Mouse (Mus musculus): Measurements from ENCODE around the gene Bricd5. TPM values are rescaled to one million over a fixed set of nuclear protein-coding genes. Genes with fewer than 3 reads are reported as not detected.
"Not testable (repeated sequence)": the region's sequence is repeated elsewhere in the genome, so short reads cannot be mapped to it uniquely, and the experiment has no call there.

Gene Bricd5
- total and polyA plus RNA-seq, 3 experiments: 0.27 to 0.33 TPM; not detected in 1

DNA sequence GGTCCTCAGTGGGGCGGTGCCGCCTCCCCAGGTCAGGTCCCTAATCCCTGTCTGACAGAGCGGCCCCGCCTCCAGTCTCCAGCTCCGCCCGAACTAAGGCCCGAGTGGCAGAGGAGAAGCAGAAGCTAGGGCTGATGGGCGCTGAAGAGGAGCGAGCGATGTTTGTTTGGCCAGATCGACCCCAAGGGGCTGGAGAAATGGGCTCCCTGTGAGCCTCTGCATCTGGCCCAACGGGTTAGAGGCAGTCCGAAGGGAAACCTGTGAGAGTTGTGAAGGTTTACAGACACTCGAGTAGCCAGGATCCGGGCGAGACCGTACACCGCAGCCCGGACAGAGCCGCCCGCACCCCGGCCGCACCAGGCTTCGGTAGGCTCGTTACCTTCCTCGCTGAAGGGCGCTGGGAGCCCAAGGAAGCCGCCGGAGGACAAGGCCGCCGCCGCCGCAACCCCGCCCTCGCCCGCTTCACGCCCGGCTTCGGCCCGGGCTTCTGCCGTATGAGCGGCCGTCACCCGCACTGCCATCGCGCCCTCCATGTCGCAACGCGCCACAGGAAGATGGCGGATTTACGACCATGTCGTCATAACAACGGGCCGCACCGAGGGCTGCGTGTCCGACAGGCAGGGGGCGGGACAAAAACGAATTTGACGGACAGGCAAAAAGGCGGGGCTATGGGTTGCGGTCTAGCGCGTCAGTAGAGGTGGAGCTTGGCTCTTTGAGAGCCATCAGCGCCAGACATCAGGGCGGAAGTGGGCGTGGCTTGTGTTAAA is 18.7 kb upstream of the Bricd5 start:
- TF ChIP-seq CTCF (IDR thresholded peaks at IDR 0.05; ENCODE audit: low read depth, low read length) (no peak), GATA2 (IDR thresholded peaks at IDR 0.05; ENCODE audit: borderline replicate concordance, low read depth, low read length) (no peak), GATA1 (IDR thresholded peaks at IDR 0.05; ENCODE audit: borderline replicate concordance, low read length) (no peak), POLR2AphosphoS5 (IDR thresholded peaks at IDR 0.05; ENCODE audit: insufficient replicate concordance, low read depth, low read length) (no peak), TAL1 (conservative IDR thresholded peaks at IDR 0.05; ENCODE audit: low read depth, low read length) (no peak)
- peak; percentile 98 for ATAC-seq (ENCODE audit: extremely low read depth, insufficient number of reproducible peaks, low FRiP score, poor library complexity, severe bottlenecking)
- H3K36me3 ChIP-seq (replicated peaks): peaks cover 40% of the 10 kb centered on the region

DNA sequence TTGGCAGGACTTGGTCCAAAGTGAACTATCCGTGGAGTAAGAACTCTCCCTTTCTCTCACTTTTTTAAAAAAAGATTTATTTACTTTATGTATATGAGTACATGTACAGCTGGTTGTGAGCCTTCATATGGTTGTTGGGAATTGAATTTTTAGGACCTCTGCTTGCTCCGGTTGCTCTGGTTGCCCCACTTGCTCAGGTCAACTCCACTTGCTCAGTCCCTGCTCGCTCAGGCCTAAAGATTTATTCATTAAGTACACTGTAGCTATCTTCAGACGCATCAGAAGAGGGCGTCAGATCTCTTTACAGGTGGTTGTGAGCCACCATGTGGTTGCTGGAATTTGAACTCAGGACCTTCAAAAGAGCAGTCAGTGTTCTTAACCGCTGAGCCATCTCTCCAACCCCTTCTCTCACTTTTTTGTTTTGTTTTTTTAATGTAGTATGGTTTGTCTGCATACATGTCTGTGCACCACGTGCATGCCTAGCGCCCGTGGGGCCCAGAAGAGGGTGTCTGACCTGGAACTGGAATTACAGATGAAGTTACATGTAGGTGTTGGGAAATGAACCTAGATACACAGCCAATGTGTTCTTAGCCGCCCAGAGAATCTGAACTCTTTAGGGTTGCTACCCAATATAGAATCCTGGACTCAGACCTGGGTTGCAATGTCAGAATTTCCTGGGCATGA is 18.0 kb upstream of the Bricd5 start:
- DNase-seq (ENCODE audit: low spot score); ATAC-seq (ENCODE audit: extremely low read depth, insufficient number of reproducible peaks, low FRiP score, poor library complexity, severe bottlenecking); H3K9me3 ChIP-seq (replicated peaks); H3K27me3 ChIP-seq (ENCODE audit: insufficient read depth, low read length): not testable (repeated sequence)
- Histone ChIP-seq H3K36me3 (replicated peaks) (peaks cover 32% of the 10 kb centered on the region), H3K4me1 (ENCODE audit: insufficient read depth, low read depth, low read length) (peaks cover 32% of the 10 kb centered on the region), H3K4me3 (ENCODE audit: low read depth, low read length) (peak overlapping the region; percentile 76; the same call in 1 of the 2 replicates)

More for the DNA sequence above, 18.7 kb upstream of the Bricd5 start:
- peak overlapping the region; percentile 76 for H3K4me3 ChIP-seq (ENCODE audit: low read depth, low read length)
- peak; percentile 92 for DNase-seq (ENCODE audit: low spot score)
- peaks cover 32% of the 10 kb centered on the region for H3K4me1 ChIP-seq (ENCODE audit: insufficient read depth, low read depth, low read length)
- no peaks in the 10 kb centered on the region for H3K9me3 ChIP-seq (replicated peaks)
- H3K27me3 ChIP-seq (ENCODE audit: insufficient read depth, low read length): no peaks in the 10 kb centered on the region

DNA sequence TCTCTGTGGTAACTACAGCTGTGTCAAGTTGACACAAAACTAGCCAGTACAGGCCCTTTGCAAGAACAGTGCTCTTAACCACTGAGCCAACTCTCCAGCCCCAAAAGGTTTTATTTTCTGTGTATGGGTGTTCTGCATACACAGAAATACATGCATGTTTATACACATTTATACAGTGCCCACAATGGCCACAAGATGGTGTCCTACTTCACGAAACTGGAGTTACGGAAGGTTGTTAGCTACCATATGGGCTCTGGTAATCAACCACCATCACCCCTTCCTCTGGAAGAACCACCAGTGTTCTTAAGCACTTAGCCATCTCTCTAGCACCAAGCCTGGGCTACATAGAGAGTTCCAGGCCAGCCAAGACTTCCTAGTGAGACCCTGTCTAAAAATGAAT is 12.1 kb upstream of the Bricd5 start:
- DNase-seq (ENCODE audit: low spot score) (no peak), ATAC-seq (ENCODE audit: extremely low read depth, insufficient number of reproducible peaks, low FRiP score, poor library complexity, severe bottlenecking) (no peak)
- Histone ChIP-seq H3K27me3 (ENCODE audit: insufficient read depth, low read length) (no peaks in the 10 kb centered on the region), H3K9me3 (replicated peaks) (no peaks in the 10 kb centered on the region), H3K36me3 (replicated peaks) (peaks cover 36% of the 10 kb centered on the region), H3K4me1 (ENCODE audit: insufficient read depth, low read depth, low read length) (peaks cover 19% of the 10 kb centered on the region), H3K4me3 (ENCODE audit: low read depth, low read length) (no peak overlapping the region)
- peak; percentile 28 for TF ChIP-seq CTCF (IDR thresholded peaks at IDR 0.05; ENCODE audit: low read depth, low read length)
- no peak for TF ChIP-seq GATA1 (IDR thresholded peaks at IDR 0.05; ENCODE audit: borderline replicate concordance, low read length)
- TF ChIP-seq POLR2AphosphoS5 (IDR thresholded peaks at IDR 0.05; ENCODE audit: insufficient replicate concordance, low read depth, low read length): no peak

DNA sequence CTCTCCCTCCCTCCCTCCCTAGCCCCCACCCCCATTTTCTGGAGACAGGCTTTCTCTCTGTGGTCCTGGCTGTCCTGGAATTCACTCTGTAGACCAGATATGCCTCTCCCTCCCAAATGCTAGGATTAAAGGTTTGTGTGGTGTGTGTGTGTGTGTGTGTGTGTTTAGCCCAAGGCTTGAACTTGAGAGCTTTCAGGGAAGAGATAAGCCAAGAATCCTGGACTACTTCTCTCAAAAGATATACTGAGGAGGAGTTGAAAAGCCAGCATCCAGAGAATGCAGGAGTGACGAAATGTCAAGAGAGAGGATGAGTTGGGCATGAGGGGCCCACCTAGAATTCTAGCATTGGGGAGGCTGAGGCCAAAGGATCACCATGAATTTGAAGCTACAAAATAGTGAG is 10.8 kb upstream of the Bricd5 start:
- Histone ChIP-seq H3K9me3 (replicated peaks) (no peaks in the 10 kb centered on the region), H3K27me3 (ENCODE audit: insufficient read depth, low read length) (no peaks in the 10 kb centered on the region), H3K36me3 (replicated peaks) (peaks cover 39% of the 10 kb centered on the region), H3K4me3 (ENCODE audit: low read depth, low read length) (no peak overlapping the region), H3K4me1 (ENCODE audit: insufficient read depth, low read depth, low read length) (peaks cover 19% of the 10 kb centered on the region)
- TF ChIP-seq CTCF (IDR thresholded peaks at IDR 0.05; ENCODE audit: low read depth, low read length): no peak
- no peak for TF ChIP-seq TAL1 (conservative IDR thresholded peaks at IDR 0.05; ENCODE audit: low read depth, low read length)
- no peak for TF ChIP-seq GATA2 (IDR thresholded peaks at IDR 0.05; ENCODE audit: borderline replicate concordance, low read depth, low read length)
- no peak for TF ChIP-seq GATA1 (IDR thresholded peaks at IDR 0.05; ENCODE audit: borderline replicate concordance, low read length)
- no peak for TF ChIP-seq POLR2AphosphoS5 (IDR thresholded peaks at IDR 0.05; ENCODE audit: insufficient replicate concordance, low read depth, low read length)
- no peak for DNase-seq (ENCODE audit: low spot score)
- no peak for ATAC-seq (ENCODE audit: extremely low read depth, insufficient number of reproducible peaks, low FRiP score, poor library complexity, severe bottlenecking)

DNA sequence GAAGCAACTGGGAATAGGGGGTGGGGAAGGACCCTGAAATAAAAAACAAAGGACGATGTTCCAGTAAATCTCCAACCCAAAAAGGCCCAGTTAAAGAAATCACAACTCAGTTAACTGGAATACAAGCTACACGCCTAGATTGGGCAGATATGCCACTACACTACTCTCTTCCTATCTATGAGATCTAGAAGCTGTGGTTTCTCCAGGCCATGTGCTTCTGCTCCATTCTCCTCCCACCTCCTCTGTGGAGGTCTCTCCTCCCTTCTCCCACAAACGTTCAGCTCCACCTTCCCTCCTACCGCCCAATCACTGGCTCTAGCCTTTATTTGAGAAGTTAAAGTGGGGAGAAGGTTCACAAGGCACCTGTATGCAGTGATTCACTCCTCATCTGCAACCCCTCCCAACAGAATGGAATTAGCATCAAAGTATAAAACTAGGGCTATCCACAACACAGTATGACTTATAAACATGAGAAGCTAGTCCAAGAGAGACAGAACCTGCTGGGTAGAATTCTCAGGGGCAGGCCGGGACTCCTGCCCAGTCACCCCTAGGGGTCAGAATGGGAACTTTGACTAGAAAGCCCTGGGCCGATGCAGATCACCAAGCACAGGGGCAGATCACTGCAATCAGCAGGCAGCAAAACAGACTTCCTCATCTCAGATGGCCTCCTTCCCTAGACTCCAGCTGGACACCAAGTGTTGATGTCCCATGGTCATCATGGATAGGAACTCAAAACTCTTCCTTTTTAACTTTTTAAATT is 10.1 kb upstream of the Bricd5 start:
- H3K9me3 ChIP-seq (replicated peaks): no peaks in the 10 kb centered on the region
- no peak for DNase-seq (ENCODE audit: low spot score)

DNA sequence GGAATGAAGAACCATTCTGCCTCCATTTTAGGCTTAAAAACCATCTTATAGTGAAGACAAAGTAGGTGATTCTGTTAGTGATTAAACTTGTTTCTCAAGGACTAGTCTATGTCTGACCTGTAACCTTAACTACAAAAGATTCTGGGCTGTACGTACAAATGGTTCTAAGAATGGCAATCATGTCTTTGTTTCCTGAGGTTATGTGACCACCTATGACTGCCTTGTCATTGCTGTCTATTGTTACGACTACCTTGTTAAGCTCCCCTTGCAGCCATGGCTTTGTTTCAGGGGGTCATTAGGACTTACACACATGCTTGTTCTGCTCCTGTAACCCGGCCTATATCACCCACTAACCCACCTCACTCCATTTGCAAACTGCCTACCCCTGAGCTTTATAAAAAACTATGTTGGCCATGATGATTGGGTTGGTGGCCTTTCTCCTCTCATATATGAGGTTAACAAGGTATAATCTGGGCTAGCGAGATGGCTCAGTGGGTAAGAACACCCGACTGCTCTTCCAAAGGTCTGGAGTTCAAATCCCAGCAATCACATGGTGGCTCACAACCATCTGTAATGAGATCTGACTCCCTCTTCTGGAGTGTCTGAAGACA is 4.9 kb upstream of the Bricd5 start:
- H3K9me3 ChIP-seq (replicated peaks): no peaks in the 10 kb centered on the region
- no peak for TF ChIP-seq GATA2 (IDR thresholded peaks at IDR 0.05; ENCODE audit: borderline replicate concordance, low read depth, low read length)
- no peak for TF ChIP-seq POLR2AphosphoS5 (IDR thresholded peaks at IDR 0.05; ENCODE audit: insufficient replicate concordance, low read depth, low read length)
- no peak for TF ChIP-seq CTCF (IDR thresholded peaks at IDR 0.05; ENCODE audit: low read depth, low read length)
- TF ChIP-seq TAL1 (conservative IDR thresholded peaks at IDR 0.05; ENCODE audit: low read depth, low read length): no peak
- no peak for TF ChIP-seq GATA1 (IDR thresholded peaks at IDR 0.05; ENCODE audit: borderline replicate concordance, low read length)
- peaks cover 56% of the 10 kb centered on the region for H3K36me3 ChIP-seq (replicated peaks)
- H3K4me1 ChIP-seq (ENCODE audit: insufficient read depth, low read depth, low read length): peaks cover 36% of the 10 kb centered on the region
- ATAC-seq (ENCODE audit: extremely low read depth, insufficient number of reproducible peaks, low FRiP score, poor library complexity, severe bottlenecking) (no peak), DNase-seq (ENCODE audit: low spot score) (no peak)
- H3K4me3 ChIP-seq (ENCODE audit: low read depth, low read length): no peak overlapping the region
- no peaks in the 10 kb centered on the region for H3K27me3 ChIP-seq (ENCODE audit: insufficient read depth, low read length)

More for the DNA sequence above, 10.1 kb upstream of the Bricd5 start:
- Histone ChIP-seq H3K4me3 (ENCODE audit: low read depth, low read length) (no peak overlapping the region), H3K4me1 (ENCODE audit: insufficient read depth, low read depth, low read length) (peaks cover 20% of the 10 kb centered on the region), H3K36me3 (replicated peaks) (peaks cover 43% of the 10 kb centered on the region), H3K27me3 (ENCODE audit: insufficient read depth, low read length) (no peaks in the 10 kb centered on the region)
- peak; percentile 70 for ATAC-seq (ENCODE audit: extremely low read depth, insufficient number of reproducible peaks, low FRiP score, poor library complexity, severe bottlenecking)
- TF ChIP-seq GATA1 (IDR thresholded peaks at IDR 0.05; ENCODE audit: borderline replicate concordance, low read length): no peak
- TF ChIP-seq GATA2 (IDR thresholded peaks at IDR 0.05; ENCODE audit: borderline replicate concordance, low read depth, low read length): peak; percentile 85; the same call in 1 of the 2 replicates

Data from G1E (cell line).